Mouse (Mus musculus): ENCODE data around the gene Gprc5d. TPM values are rescaled to one million over a fixed set of nuclear protein-coding genes. Genes with fewer than 3 reads are reported as not detected.

The Gprc5d gene
- total and polyA plus RNA-seq, 2 experiments from 2014 or later, result not detected

GRCm38 (mm10) chr6:135078420-135078819, 39.7 kb downstream of the Gprc5d start:
- DNase-seq (ENCODE audit: low spot score) (no peak), ATAC-seq (no peak)
- no peak overlapping the region for H3K9ac ChIP-seq (replicated peaks; ENCODE audit: low read length)
- WGBS, result 55% methylated on average over 12 of the region's 12 CpGs
- no peaks in the 10 kb centered on the region for H3K9me3 ChIP-seq (ENCODE audit: low read length)
- H3K36me3 ChIP-seq (ENCODE audit: insufficient read depth, low read length), result no peaks in the 10 kb centered on the region
- no peaks in the 10 kb centered on the region for H3K27me3 ChIP-seq (ENCODE audit: insufficient read depth, low read length)
- no peaks in the 10 kb centered on the region for H3K4me1 ChIP-seq (ENCODE audit: insufficient read depth, low read length)
- H3K4me3 ChIP-seq (ENCODE audit: low read length), result no peak overlapping the region
- no peak overlapping the region for H3K27ac ChIP-seq
- no peak overlapping the region for H3K4me2 ChIP-seq (ENCODE audit: low read depth, low read length)
- TF ChIP-seq CTCF (IDR thresholded peaks at IDR 0.05; ENCODE audit: low read depth), result no peak

- H3K9me3 ChIP-seq (ENCODE audit: low read length), result no peaks in the 10 kb centered on the region
- H3K4me1 ChIP-seq (ENCODE audit: insufficient read depth, low read length), result no peaks in the 10 kb centered on the region
- no peak overlapping the region for H3K9ac ChIP-seq (replicated peaks; ENCODE audit: low read length)
- no peak for DNase-seq (ENCODE audit: low spot score)
- no peak overlapping the region for H3K27ac ChIP-seq
- H3K27me3 ChIP-seq (ENCODE audit: insufficient read depth, low read length), result no peaks in the 10 kb centered on the region
- no peaks in the 10 kb centered on the region for H3K36me3 ChIP-seq (ENCODE audit: insufficient read depth, low read length)
- no peak overlapping the region for H3K4me3 ChIP-seq (ENCODE audit: low read length)
- no peak for ATAC-seq
- 21% methylated on average over 3 of the region's 3 CpGs for WGBS
- H3K4me2 ChIP-seq (ENCODE audit: low read depth, low read length), result no peak overlapping the region
- TF ChIP-seq CTCF (IDR thresholded peaks at IDR 0.05; ENCODE audit: low read depth), result no peak
These were observed 41.9 kb downstream of the Gprc5d start for GRCm38 (mm10) chr6:135076202-135076601.

GRCm38 (mm10) chr6:135074405-135074947, 43.6 kb downstream of the Gprc5d start:
- DNase-seq (ENCODE audit: low spot score) (no peak), ATAC-seq (no peak)
- no peak for TF ChIP-seq CTCF (IDR thresholded peaks at IDR 0.05; ENCODE audit: low read depth)
- 79% methylated on average over 6 of the region's 6 CpGs for WGBS
- H3K27me3 ChIP-seq (ENCODE audit: insufficient read depth, low read length), result no peaks in the 10 kb centered on the region
- no peak overlapping the region for H3K4me2 ChIP-seq (ENCODE audit: low read depth, low read length)
- no peak overlapping the region for H3K9ac ChIP-seq (replicated peaks; ENCODE audit: low read length)
- H3K27ac ChIP-seq, result no peak overlapping the region
- H3K4me3 ChIP-seq (ENCODE audit: low read length), result no peak overlapping the region
- no peaks in the 10 kb centered on the region for H3K36me3 ChIP-seq (ENCODE audit: insufficient read depth, low read length)
- H3K9me3 ChIP-seq (ENCODE audit: low read length), result no peaks in the 10 kb centered on the region
- H3K4me1 ChIP-seq (ENCODE audit: insufficient read depth, low read length), result no peaks in the 10 kb centered on the region

- Histone ChIP-seq H3K4me1 (ENCODE audit: insufficient read depth, low read length) (no peaks in the 10 kb centered on the region), H3K9me3 (ENCODE audit: low read length) (no peaks in the 10 kb centered on the region), H3K4me2 (ENCODE audit: low read depth, low read length) (no peak overlapping the region), H3K36me3 (ENCODE audit: insufficient read depth, low read length) (no peaks in the 10 kb centered on the region), H3K4me3 (ENCODE audit: low read length) (no peak overlapping the region), H3K27ac (no peak overlapping the region), H3K27me3 (ENCODE audit: insufficient read depth, low read length) (no peaks in the 10 kb centered on the region), H3K9ac (replicated peaks; ENCODE audit: low read length) (no peak overlapping the region)
- DNase-seq (ENCODE audit: low spot score), result no peak
- 75% methylated on average over 2 of the region's 2 CpGs for WGBS
- ATAC-seq, result no peak
- TF ChIP-seq CTCF (IDR thresholded peaks at IDR 0.05; ENCODE audit: low read depth), result no peak
These were observed 47.7 kb downstream of the Gprc5d start for GRCm38 (mm10) chr6:135070347-135070746.

DNA sequence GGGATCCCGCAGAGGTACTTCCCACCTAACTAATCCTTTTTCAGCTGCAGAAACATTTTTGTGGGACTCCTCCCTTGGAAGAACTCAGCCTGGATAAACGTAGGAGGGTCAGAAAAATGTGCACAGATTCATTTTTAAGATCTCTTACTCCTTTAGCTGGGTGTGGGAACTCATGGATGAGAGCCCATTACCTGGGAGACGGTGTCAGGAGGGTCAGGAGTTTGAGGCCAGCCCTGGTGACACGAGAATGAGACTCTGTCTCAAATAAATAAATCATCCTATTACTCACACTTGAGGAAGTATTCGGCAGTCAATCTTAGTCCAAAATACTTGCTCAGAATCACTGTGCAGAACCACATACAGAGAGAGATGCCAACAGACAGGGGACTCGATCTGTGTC, 48.2 kb downstream of the Gprc5d start:
- ATAC-seq, result no peak
- Histone ChIP-seq H3K27me3 (ENCODE audit: insufficient read depth, low read length) (no peaks in the 10 kb centered on the region), H3K36me3 (ENCODE audit: insufficient read depth, low read length) (no peaks in the 10 kb centered on the region), H3K27ac (no peak overlapping the region), H3K9ac (replicated peaks; ENCODE audit: low read length) (no peak overlapping the region), H3K9me3 (ENCODE audit: low read length) (no peaks in the 10 kb centered on the region), H3K4me3 (ENCODE audit: low read length) (no peak overlapping the region), H3K4me2 (ENCODE audit: low read depth, low read length) (no peak overlapping the region), H3K4me1 (ENCODE audit: insufficient read depth, low read length) (no peaks in the 10 kb centered on the region)
- no peak for DNase-seq (ENCODE audit: low spot score)
- no peak for TF ChIP-seq CTCF (IDR thresholded peaks at IDR 0.05; ENCODE audit: low read depth)
- WGBS, result 53% methylated on average over 6 of the region's 6 CpGs

DNA sequence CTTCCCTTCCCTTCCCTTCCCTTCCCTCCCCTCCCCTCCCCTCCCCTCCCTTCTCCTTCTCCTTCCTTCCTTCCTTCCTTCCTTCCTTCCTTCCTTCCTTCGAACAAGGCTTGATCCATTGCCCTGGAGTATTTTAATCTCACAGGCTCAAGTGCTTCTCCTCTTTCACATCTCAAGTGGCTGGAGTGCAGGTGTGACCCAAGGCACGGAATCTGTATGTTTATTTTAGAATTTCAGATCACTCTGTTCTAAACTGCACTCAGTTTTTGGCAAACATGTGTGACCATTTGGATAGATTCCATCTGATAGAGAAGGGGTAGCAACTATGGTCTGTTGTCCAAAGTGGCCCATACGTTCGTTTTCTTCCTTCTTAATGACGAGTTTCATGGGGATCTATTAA, 49.9 kb downstream of the Gprc5d start:
- Histone ChIP-seq H3K4me1 (ENCODE audit: insufficient read depth, low read length) (no peaks in the 10 kb centered on the region), H3K36me3 (ENCODE audit: insufficient read depth, low read length) (no peaks in the 10 kb centered on the region), H3K9me3 (ENCODE audit: low read length) (no peaks in the 10 kb centered on the region), H3K27me3 (ENCODE audit: insufficient read depth, low read length) (no peaks in the 10 kb centered on the region), H3K9ac (replicated peaks; ENCODE audit: low read length) (no peak overlapping the region), H3K27ac (no peak overlapping the region), H3K4me3 (ENCODE audit: low read length) (no peak overlapping the region), H3K4me2 (ENCODE audit: low read depth, low read length) (no peak overlapping the region)
- DNase-seq (ENCODE audit: low spot score) (no peak), ATAC-seq (no peak)
- WGBS, result 83% methylated on average over 5 of the region's 5 CpGs
- no peak for TF ChIP-seq CTCF (IDR thresholded peaks at IDR 0.05; ENCODE audit: low read depth)

DNA sequence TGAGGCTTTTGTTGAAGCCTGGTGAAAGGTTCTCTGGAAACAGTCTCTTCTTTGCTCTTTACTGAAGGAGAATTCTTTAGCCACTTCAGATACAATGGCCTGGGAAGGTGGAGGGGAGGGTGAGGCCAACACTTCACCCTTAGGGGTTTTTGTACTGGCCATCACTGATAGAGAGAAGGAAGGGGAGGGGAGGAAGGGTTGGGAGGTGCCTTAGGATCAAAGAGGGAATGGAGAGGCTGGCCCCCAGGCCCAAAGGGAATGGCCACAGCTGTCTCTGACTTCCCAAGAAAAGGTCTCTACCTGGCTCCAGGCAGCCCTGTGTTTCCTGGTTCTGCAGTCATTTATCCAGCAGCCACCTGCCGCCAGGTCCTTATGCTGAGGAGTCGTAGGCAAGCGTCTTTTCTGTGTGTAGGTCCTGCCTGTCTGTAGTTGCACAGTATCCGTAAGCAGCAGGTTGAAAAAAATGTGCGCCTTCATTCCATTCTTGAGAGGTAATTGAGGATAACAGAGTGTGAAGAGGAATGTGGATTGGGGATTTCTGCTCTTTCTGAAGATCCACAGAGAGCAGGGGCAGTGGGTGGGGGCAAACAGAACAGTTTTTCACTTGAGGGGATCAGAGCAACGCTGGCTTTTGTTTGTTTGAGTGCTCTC, 51.2 kb downstream of the Gprc5d start:
- no peaks in the 10 kb centered on the region for H3K4me1 ChIP-seq (ENCODE audit: insufficient read depth, low read length)
- DNase-seq (ENCODE audit: low spot score) (no peak), ATAC-seq (no peak)
- WGBS, result 39% methylated on average over 6 of the region's 6 CpGs
- no peak overlapping the region for H3K4me3 ChIP-seq (ENCODE audit: low read length)
- no peak overlapping the region for H3K27ac ChIP-seq
- H3K9me3 ChIP-seq (ENCODE audit: low read length), result no peaks in the 10 kb centered on the region
- no peak overlapping the region for H3K4me2 ChIP-seq (ENCODE audit: low read depth, low read length)
- no peak for TF ChIP-seq CTCF (IDR thresholded peaks at IDR 0.05; ENCODE audit: low read depth)
- no peaks in the 10 kb centered on the region for H3K36me3 ChIP-seq (ENCODE audit: insufficient read depth, low read length)
- no peak overlapping the region for H3K9ac ChIP-seq (replicated peaks; ENCODE audit: low read length)
- H3K27me3 ChIP-seq (ENCODE audit: insufficient read depth, low read length), result no peaks in the 10 kb centered on the region
